Mouse (Mus musculus): Measurements from ENCODE around the gene Cnot8. TPM values are rescaled to one million over a fixed set of nuclear protein-coding genes. Genes with fewer than 3 reads are reported as not detected.
"Not testable (repeated sequence)": the region's sequence is repeated elsewhere in the genome, so short reads cannot be mapped to it uniquely, and the experiment has no call there.

Cnot8 gene
- polyA plus RNA-seq, 1 experiment, result 75.1 TPM

- H3K4me1 ChIP-seq (ENCODE audit: control insufficient read depth, insufficient read depth, low read length), result no peaks in the 10 kb centered on the region
- no peak within 1 kb of the TSS for H3K27ac ChIP-seq (ENCODE audit: insufficient read depth, low read length)
- H3K4me3 ChIP-seq (ENCODE audit: insufficient read depth, low read length), result no peak within 1 kb of the TSS
- TF ChIP-seq POLR2A (IDR thresholded peaks at IDR 0.05; ENCODE audit: extremely low read depth, insufficient read depth, low read length), result no peak
- no peak for TF ChIP-seq CTCF (IDR thresholded peaks at IDR 0.05; ENCODE audit: extremely low read depth, insufficient read depth, low read length)
Measured at GRCm38 (mm10) chr11:58093021-58093528, 10.9 kb upstream of the Cnot8 start, which contains the start of gene Gm12248. Gene Gm12248 (minus strand): TSS chr11:58093134.

- Histone ChIP-seq H3K4me1 (ENCODE audit: control insufficient read depth, insufficient read depth, low read length) (no peaks in the 10 kb centered on the region), H3K27ac (ENCODE audit: insufficient read depth, low read length) (no peak overlapping the region), H3K4me3 (ENCODE audit: insufficient read depth, low read length) (no peak overlapping the region)
- TF ChIP-seq POLR2A (IDR thresholded peaks at IDR 0.05; ENCODE audit: extremely low read depth, insufficient read depth, low read length) (no peak), CTCF (IDR thresholded peaks at IDR 0.05; ENCODE audit: extremely low read depth, insufficient read depth, low read length) (no peak)
Measured at GRCm38 (mm10) chr11:58094766-58095165, 9.2 kb upstream of the Cnot8 start.

- Histone ChIP-seq H3K4me3 (ENCODE audit: insufficient read depth, low read length) (no peak overlapping the region), H3K27ac (ENCODE audit: insufficient read depth, low read length) (no peak overlapping the region), H3K4me1 (ENCODE audit: control insufficient read depth, insufficient read depth, low read length) (no peaks in the 10 kb centered on the region)
- no peak for TF ChIP-seq POLR2A (IDR thresholded peaks at IDR 0.05; ENCODE audit: extremely low read depth, insufficient read depth, low read length)
- TF ChIP-seq CTCF (IDR thresholded peaks at IDR 0.05; ENCODE audit: extremely low read depth, insufficient read depth, low read length), result no peak
Measured at GRCm38 (mm10) chr11:58095561-58095960, 8.4 kb upstream of the Cnot8 start.

- TF ChIP-seq POLR2A (IDR thresholded peaks at IDR 0.05; ENCODE audit: extremely low read depth, insufficient read depth, low read length), result no peak
- no peak for TF ChIP-seq CTCF (IDR thresholded peaks at IDR 0.05; ENCODE audit: extremely low read depth, insufficient read depth, low read length)
- H3K27ac ChIP-seq (ENCODE audit: insufficient read depth, low read length), result no peak overlapping the region
- H3K4me1 ChIP-seq (ENCODE audit: control insufficient read depth, insufficient read depth, low read length), result no peaks in the 10 kb centered on the region
- no peak overlapping the region for H3K4me3 ChIP-seq (ENCODE audit: insufficient read depth, low read length)
Measured at GRCm38 (mm10) chr11:58096160-58096559, 7.8 kb upstream of the Cnot8 start.

- Histone ChIP-seq H3K4me3 (ENCODE audit: insufficient read depth, low read length) (0 out of 2 replicates have a peak overlapping the region, but pooled peaks have one; percentile 13), H3K27ac (ENCODE audit: insufficient read depth, low read length) (no peak overlapping the region), H3K4me1 (ENCODE audit: control insufficient read depth, insufficient read depth, low read length) (no peaks in the 10 kb centered on the region)
- TF ChIP-seq CTCF (IDR thresholded peaks at IDR 0.05; ENCODE audit: extremely low read depth, insufficient read depth, low read length), result no peak
- TF ChIP-seq POLR2A (IDR thresholded peaks at IDR 0.05; ENCODE audit: extremely low read depth, insufficient read depth, low read length), result no peak
Measured at GRCm38 (mm10) chr11:58096821-58097620, 6.9 kb upstream of the Cnot8 start.

- Histone ChIP-seq H3K4me3 (ENCODE audit: insufficient read depth, low read length) (no peak overlapping the region), H3K4me1 (ENCODE audit: control insufficient read depth, insufficient read depth, low read length) (no peaks in the 10 kb centered on the region), H3K27ac (ENCODE audit: insufficient read depth, low read length) (no peak overlapping the region)
- TF ChIP-seq POLR2A (IDR thresholded peaks at IDR 0.05; ENCODE audit: extremely low read depth, insufficient read depth, low read length), result no peak
- TF ChIP-seq CTCF (IDR thresholded peaks at IDR 0.05; ENCODE audit: extremely low read depth, insufficient read depth, low read length), result no peak
Measured at GRCm38 (mm10) chr11:58097621-58098365, 6.2 kb upstream of the Cnot8 start.

- H3K27ac ChIP-seq (ENCODE audit: insufficient read depth, low read length); H3K4me3 ChIP-seq (ENCODE audit: insufficient read depth, low read length); H3K4me1 ChIP-seq (ENCODE audit: control insufficient read depth, insufficient read depth, low read length): not testable (repeated sequence)
Measured at GRCm38 (mm10) chr11:58098366-58098720, 5.6 kb upstream of the Cnot8 start.

- Histone ChIP-seq H3K4me1 (ENCODE audit: control insufficient read depth, insufficient read depth, low read length) (no peaks in the 10 kb centered on the region), H3K27ac (ENCODE audit: insufficient read depth, low read length) (no peak overlapping the region), H3K4me3 (ENCODE audit: insufficient read depth, low read length) (no peak overlapping the region)
- no peak for TF ChIP-seq CTCF (IDR thresholded peaks at IDR 0.05; ENCODE audit: extremely low read depth, insufficient read depth, low read length)
- no peak for TF ChIP-seq POLR2A (IDR thresholded peaks at IDR 0.05; ENCODE audit: extremely low read depth, insufficient read depth, low read length)
Measured at GRCm38 (mm10) chr11:58100006-58100405, 3.9 kb upstream of the Cnot8 start.

- no peaks in the 10 kb centered on the region; the same call in 1 of the 2 replicates for H3K4me1 ChIP-seq (ENCODE audit: control insufficient read depth, insufficient read depth, low read length)
- no peak overlapping the region for H3K27ac ChIP-seq (ENCODE audit: insufficient read depth, low read length)
- no peak overlapping the region for H3K4me3 ChIP-seq (ENCODE audit: insufficient read depth, low read length)
- TF ChIP-seq POLR2A (IDR thresholded peaks at IDR 0.05; ENCODE audit: extremely low read depth, insufficient read depth, low read length), result no peak
- TF ChIP-seq CTCF (IDR thresholded peaks at IDR 0.05; ENCODE audit: extremely low read depth, insufficient read depth, low read length), result no peak
Measured at GRCm38 (mm10) chr11:58101194-58101720, 2.7 kb upstream of the Cnot8 start.
